Mouse (Mus musculus): ENCODE measurements around the gene Ikzf3. TPM values are rescaled to one million over a fixed set of nuclear protein-coding genes. Genes with fewer than 3 reads are reported as not detected.

The Ikzf3 gene
- total RNA-seq, 2 experiments from 2014 or later: 0.34 TPM

DNA sequence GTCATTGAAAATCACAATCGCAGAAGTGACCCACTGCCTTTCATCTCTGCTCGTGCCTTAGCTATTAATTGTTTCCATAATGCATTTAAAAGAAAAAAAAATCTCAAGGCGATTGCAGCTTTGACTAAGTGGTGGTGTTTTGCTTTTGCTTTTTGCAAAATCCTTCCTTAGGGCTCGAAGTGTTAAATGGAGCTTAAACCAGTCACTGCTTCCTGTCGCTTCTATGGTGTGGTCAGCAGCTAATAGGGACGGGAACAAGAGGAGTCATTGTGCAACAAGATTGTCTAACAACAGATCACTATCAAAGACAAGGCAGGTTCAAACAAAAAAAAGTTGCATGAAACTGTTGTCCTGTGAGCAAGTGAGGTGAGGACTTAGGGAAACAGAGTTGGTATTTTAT lies 64.6 kb downstream of the Ikzf3 start:
- no peak for DNase-seq (ENCODE audit: extremely low spot score in 1 of 2, low spot score in 2 of 2)
- intact Hi-C loops (cut with DNase I): no loop called here

DNA sequence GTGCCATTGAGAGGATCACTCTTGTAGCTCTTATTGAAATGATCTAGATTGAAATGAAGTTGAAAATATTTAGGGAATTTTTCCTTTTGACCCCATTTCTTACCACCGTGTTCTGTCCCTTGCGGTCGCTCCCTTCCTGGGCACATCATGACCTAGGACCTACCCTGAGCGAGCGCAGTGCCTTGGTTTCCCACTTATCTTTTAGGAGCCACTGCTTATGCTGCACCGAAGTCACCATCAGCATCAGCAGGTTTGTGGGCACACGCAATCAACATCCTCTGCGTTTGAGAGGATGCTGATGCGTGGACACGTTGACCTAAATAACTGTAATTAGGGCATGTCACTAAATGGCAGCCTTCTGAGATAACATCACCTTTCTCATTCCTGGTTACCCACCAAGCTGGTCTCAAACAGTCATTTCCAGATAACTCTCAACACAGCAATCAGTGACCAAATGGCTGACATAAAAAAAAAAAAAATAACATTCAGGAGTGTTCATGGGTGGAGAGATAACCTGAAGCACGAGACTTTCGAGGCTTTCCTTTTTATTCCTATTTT lies 65.8 kb downstream of the Ikzf3 start:
- intact Hi-C loops (cut with DNase I): no loop called here
- no peak for DNase-seq (ENCODE audit: extremely low spot score in 1 of 2, low spot score in 2 of 2)

DNA sequence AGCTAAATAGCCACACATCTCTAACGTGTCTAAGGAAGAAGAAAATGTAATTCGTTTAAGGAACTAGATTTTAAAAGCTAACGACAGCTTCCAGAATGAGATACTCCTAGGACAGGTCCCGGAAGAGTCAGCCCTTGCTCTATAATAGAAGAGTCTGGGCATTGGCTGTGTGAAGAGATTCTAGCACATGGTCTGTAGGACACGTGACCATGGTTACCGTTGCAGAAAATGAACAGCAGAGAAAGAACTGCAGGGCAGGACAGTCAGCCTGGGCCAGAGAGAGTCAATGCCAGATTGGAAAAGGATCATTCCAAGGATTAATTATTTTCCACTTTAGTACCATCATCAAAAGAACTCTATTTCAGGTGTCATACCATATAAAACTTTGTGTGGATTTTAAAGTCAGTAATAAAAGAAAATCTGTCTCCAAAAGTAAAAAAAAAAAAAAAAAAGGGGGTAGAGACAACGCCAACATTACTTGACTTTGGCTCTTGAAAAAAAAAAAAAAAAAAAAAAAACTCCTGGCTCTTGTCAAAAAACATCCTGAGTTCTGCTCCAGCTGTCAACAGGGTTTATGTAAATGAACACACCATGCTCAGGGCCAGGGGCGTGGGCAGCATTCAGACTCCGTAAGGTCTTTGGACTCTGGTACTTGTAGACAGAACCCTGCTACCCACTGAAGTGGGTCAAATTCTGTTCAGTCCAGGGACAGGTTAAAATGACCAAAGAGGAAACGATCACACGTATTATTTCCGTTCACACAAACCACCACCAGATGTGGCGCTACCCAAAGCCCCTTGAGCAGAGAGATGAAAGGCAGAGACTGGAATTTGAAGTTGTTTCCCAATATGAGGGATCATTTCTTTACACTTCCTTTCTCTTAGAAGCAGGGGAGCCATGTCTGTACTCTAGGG lies 66.5 kb downstream of the Ikzf3 start:
- DNase-seq (ENCODE audit: extremely low spot score in 1 of 2, low spot score in 2 of 2): no peak

DNA sequence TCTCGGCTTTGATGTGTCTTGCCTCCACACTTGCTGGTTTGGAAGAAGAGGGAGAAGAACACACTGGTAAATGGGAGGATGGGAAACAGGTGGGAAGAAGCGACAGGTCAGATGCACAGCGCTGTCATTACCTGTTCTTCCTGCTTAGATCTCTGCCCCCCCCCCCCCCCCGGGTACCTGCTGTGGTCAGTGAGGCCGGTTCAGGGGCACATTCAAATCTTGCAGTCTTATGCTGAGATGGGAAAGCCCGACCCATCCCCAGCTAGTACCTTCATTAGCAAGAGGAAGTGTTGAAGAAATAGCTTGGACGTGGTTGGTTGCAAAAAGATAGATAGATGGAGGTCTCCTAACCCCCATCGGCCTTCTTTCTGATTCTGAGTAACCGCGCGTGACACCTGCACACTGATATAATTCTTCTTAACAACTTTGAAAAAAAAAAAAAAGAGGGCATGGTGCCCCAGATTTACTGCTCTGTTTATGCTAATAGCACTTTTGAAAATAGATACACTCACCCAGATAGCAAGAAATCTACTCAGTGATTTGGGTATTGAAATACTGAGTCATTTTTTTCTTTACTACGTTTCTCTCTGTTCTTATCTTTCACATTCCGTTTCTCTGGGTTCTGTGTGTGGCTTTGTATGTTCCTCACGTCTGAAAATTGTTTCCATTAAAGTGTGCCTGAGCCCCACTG lies 68.7 kb downstream of the Ikzf3 start:
- no peak for DNase-seq (ENCODE audit: extremely low spot score in 1 of 2, low spot score in 2 of 2)
- intact Hi-C loops (cut with DNase I): no loop called here

More for the DNA sequence above, 66.5 kb downstream of the Ikzf3 start:
- intact Hi-C loops (cut with DNase I): no loop called here

DNA sequence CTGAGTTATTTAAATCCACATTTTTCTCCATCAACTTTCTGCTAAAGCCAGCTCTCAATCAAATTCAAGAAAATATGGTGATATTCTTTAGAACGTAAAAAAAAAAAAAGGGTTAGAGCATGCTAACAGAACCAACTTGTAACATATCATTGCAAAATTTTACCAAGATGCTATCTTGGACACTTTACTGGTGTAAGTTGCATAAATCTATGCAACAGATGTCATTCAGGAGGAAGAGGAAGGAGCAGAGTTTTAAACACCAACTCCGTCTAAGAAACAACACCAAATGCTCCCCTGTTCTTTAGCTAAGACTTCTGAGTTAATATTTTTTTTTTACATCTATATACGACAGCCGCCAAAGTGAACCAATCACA lies 69.4 kb downstream of the Ikzf3 start:
- DNase-seq (ENCODE audit: extremely low spot score in 1 of 2, low spot score in 2 of 2): no peak
- intact Hi-C loops (cut with DNase I): no loop called here

DNA sequence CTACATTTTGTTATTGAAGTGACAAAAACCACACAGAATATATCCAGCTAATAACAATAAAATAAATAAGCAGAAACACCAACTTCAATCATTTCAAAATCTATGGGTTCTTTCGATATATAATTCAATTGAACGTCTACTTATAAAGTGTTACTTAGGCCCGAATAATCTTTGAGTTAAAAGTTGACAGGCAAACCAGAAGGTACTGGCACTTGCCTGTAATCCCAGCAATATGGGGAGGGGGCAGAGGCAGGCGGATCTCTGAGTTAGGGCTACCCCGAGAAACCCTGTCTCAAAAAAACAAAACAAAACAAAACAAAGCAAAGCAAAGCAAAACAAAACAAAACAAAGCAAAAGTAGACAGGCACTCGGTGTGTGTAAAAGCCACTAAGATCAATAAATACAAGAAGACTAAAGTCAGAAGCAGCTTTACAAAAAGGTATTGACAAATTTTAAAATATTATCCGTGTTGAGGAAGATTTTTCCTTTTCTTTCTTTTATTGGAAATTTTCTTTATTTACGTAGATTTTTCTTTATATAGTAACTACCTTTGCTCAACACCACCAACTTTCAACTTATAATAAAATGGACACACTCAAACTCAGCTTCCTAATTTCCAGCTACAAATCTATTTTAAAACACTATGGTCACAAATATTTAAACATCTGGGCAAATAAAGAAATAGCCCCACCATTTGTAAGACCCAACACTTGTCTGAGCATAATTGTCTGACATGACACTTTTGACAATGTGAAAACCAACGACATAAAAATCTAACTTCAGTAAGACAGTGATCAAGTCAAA lies 70.0 kb downstream of the Ikzf3 start:
- intact Hi-C loops (cut with DNase I): no loop called here
- DNase-seq (ENCODE audit: extremely low spot score in 1 of 2, low spot score in 2 of 2): no peak

DNA sequence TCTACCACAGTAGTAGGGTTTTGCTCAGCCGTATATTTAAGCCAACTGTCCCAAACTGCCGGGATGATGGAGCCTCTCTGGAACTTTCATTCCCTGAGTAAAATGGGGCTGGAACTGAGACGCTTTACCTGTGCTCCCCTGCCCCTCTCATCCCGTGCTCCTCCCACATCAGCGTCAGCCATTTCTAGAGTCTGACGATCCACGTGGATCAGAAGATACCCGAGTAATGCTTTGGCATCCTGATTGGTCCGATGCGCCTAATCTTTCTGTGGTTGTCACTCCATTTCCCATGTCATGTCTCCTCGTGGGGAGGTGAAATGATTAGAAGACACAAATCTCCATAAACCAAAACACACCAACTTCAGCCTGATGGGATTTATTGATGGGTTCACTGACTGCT lies 70.9 kb downstream of the Ikzf3 start:
- intact Hi-C loops (cut with DNase I): no loop called here
- no peak for DNase-seq (ENCODE audit: extremely low spot score in 1 of 2, low spot score in 2 of 2)

DNA sequence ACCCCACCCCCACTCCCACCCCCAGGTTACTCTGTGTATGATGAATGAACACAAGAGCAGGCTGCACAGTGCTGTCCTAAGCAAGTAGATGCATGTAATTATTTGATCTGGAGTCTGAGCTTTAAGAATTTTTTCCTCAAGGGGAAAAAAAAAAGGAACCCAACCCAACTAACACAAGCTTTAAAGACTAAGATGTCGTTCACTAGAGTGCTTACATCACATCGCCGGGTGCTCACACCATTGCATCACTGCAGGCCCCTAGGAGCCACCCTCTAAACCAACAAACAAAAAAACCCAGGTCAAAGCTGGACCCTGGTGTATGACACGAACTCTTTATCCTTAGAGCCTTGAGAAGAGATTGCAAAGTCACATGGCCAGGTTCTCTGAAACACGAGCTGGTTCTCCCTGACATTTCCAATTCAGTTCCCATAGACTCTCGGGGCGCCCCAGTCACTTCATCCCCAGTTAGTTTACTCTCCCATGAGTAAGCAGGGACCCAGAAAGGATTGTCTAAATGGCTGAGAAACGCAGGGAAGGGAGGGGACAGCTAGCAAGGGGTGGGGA lies 71.8 kb downstream of the Ikzf3 start:
- intact Hi-C loops (cut with DNase I): no loop called here
- DNase-seq (ENCODE audit: extremely low spot score in 1 of 2, low spot score in 2 of 2): no peak

DNA sequence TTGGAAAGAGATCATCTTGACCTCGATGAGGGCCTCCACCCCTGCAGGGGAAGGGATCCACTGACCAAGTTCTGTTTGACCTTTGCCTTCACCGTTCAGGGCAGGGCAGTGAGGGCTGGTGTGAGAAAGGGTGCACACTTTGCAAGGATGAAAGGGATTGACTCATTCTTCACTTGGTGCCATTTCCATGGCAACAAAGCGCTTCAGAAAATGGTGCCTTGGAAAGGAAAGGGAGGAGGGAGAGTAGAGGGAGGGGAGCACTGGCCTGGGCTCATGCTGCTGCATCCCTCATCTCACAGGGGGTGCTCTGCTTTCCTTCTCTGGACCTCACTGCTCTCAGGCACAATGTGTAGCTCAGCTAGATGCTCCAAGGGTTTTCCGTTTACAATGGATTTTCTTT lies 73.1 kb downstream of the Ikzf3 start:
- DNase-seq (ENCODE audit: extremely low spot score in 1 of 2, low spot score in 2 of 2): no peak
- intact Hi-C loops (cut with DNase I): no loop called here

DNA sequence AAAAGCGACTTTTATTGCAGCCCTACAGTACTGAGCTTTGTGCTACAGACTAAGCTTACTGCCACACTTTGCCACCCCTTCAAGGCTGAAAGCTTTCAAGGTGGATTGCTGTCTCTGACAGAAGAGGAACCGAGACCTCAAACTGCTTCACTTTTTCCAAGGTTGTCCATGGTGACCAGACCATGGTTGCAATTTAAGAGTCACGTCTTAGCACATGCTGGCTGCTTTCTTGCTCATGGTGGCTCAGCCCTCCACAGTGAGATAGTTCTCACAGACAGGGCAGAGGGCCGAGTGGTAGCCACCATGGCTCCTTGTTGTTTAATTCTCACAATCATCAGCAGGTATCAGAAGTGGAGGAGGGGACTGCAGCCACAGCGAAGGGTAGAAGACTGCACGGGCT lies 75.0 kb downstream of the Ikzf3 start:
- no peak for DNase-seq (ENCODE audit: extremely low spot score in 1 of 2, low spot score in 2 of 2)
- intact Hi-C loops (cut with DNase I): no loop called here

DNA sequence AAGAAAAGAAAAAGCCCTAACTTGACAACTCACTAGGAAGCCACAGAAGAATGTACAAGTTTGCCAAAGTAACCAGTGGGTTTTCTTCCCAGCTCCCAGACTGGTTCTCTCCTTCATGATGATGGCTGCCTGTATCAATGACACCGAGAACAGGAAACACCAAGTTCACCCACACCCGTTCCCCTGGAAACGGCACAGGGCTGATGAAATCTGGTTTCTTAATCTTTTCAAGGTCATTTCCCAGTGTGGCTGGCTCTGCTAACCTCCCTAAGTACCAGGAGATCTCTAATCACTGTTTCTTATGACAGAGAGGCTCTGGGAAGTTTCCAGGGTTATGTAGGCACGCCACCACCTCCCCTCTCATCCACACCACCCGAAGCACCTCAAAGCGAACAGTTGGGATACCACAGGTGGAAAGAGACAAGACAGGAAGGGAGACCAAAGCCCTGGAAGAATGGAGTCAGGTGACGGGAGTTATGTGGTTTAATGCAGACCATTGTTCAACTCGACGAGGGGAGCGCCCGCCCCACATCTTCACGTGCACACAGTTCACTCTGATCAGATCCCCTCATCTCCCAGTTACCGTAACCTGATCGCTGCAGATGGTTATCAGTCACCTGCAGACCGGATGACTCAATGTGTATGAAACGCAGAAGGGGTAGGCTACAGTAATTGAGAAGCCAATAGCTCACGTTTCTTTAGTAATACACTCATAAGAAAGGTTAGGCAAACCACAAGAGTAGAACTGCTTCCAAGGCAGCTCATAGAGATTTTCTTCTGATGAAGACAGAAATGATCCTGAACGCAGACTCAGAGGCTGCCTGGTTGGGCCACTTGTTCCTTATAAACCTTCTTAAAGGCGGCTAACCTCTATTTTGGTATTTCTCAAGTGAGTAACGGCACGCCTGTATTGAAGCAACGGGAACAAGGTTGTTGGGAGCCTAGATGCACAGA lies 75.8 kb downstream of the Ikzf3 start:
- intact Hi-C loops (cut with DNase I): no loop called here
- no peak for DNase-seq (ENCODE audit: extremely low spot score in 1 of 2, low spot score in 2 of 2)

DNA sequence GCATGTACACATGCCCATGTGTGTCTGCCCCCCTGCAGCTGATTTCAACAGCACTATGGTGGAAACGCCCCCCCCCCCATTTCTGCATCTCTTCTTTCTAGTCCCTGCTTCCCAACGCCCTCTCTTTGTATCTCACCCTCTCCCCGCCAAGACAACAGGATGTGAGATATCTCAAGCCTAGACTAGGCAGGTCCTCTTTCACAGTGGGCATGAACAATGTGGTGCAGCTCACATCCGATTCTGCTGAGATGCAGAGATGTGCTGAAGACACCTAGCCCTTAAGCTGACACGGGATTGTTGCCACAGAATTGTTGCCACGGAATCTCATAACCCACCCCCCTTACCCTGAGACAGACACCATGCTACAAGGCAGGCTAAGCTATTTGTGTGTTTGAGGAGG lies 81.3 kb downstream of the Ikzf3 start:
- no peak for DNase-seq (ENCODE audit: extremely low spot score in 1 of 2, low spot score in 2 of 2)
- intact Hi-C loops (cut with DNase I): no loop called here

DNA sequence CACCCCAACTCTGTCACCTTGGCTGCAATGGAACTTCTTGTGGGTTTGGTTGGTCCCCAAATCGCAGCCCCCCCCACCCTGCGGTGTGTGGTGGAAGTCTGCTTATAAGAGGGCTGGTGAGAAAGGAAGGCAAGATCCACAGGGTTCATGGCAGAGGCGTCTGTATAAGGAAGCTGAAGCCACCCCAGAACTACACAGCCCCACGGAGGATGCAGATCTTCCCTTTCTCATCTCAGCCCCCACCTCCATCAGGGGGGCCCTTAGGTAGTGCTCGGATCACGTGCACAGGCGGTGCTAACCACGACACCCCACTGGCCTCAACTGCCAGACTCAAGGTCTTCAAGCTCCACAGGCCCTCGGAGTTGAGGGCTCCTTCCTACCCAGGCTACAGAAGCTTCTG lies 81.9 kb downstream of the Ikzf3 start:
- intact Hi-C loops (cut with DNase I): no loop called here

DNA sequence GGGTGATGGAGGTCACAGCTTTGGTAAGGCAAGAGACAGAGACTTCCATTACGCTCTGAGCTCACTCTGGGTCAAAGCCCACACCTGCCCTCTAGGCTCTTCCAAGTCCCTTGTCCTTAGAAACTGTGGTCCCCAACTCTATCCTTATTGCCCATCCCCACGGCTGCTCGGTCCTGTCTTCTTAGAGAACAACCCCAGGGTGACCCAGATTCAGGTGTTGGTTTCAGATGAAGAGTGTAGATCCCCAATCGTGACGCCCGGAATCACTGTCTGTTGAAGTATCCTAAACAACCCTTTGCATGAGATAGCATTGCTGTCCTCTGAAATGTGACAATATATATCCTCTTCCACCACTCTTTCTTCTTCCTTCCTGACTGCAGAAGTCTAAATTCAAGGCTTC lies 83.6 kb downstream of the Ikzf3 start:
- DNase-seq (ENCODE audit: extremely low spot score in 1 of 2, low spot score in 2 of 2): no peak
- intact Hi-C loops (cut with DNase I): no loop called here

More for the DNA sequence above, 81.9 kb downstream of the Ikzf3 start:
- DNase-seq (ENCODE audit: extremely low spot score in 1 of 2, low spot score in 2 of 2): no peak

DNA sequence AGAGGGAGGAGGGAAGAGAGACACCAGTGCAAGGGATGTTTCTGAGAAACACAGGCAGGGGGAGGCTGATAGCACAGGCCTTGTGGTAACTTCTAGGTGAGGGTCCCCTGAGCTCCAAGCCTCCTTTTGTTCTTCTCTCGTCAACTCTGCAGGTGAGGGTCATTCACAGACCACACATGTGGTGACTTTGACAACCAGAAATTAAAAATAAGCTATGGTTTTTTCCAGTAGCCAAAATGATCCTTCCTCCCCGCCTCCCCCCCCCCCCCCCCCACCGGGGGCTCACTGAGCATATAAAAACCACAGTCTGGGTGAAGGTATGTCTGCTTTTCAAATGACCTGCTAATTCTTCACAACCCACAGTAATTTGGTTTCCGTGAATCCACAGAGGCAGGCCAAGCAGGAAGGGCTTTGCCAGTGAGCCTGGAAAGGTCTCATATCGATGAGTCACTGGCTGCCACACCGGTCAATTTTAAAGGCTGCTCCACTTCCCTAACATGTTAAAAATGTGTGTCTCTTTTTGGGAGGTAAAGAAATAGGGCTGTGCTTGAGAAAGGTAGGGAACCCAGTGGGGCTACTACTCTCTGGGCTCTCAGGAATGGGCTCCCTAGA lies 84.6 kb downstream of the Ikzf3 start:
- no peak for DNase-seq (ENCODE audit: extremely low spot score in 1 of 2, low spot score in 2 of 2)
- intact Hi-C loops (cut with DNase I): no loop called here

DNA sequence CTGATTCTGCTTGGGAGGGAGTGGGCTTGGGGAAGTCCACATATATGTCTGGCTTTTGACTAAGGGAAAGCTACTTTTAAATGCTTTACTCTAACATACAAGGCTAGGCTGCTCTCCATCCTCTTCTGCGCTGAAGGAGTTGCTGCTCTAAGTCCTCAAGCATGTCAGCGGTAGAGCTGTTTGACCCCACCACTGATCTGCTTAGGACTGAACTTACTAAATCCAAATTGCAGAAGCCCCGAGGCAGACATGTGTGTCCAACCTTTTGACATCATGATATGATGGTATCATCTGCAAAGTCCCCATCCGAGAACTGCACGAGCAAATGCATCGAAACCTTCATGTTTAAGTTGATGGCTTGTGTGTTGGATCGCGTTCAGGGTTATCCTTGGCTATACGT lies 86.0 kb downstream of the Ikzf3 start:
- intact Hi-C loops (cut with DNase I): loop anchor here (5.0 to 10.0 kb wide), 2 partner anchors 118 to 195 kb away; no protein-coding TSS in a partner anchor
- no peak for DNase-seq (ENCODE audit: extremely low spot score in 1 of 2, low spot score in 2 of 2)

DNA sequence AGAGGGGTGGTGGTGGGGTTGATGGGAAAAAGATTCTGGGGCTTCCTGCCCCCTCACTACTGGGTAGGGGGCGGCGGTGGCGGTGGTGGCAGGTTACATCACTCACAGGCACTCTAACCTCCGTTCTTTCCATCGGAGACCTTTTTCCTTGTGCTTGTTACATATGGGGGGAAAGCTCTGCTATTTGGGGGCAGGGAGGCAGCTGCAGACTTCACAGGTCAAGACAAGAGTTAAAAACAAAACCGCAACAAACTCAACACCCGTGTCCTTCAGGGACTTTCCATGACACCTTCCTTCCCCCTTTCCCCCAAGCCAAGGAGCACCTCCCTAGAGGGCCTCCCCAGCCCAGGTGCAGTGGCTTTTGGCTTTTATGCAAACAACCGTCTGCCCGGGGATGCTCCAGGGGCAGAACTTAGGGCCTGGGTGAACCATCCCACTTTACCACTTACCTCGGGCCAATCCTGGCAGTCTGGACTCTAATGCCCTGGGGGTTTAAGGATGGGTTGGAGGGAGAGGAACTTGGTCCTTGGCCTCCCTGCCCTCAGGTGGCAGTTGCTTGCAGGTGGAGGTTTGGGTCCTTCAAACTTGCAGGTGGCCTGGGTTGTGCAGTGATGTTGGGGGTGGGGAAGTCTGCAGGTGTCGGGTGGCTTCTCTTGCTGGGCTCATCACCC lies 86.6 kb downstream of the Ikzf3 start:
- DNase-seq (ENCODE audit: extremely low spot score in 1 of 2, low spot score in 2 of 2): no peak
- intact Hi-C loops (cut with DNase I): loop anchor here (5.0 to 10.0 kb wide), 2 partner anchors 117 to 194 kb away; no protein-coding TSS in a partner anchor
